1 mouse cellular context compared by ENCODE assay signal in genomic region chr16:75767250-75768002, GRCm38 (mm10).
TF ChIP-seq lines count a peak whose summit lies in the region.

No protein-coding gene starts in this region.

TF ChIP-seq in CH12.LX, 34 proteins besides CTCF, POLR2A, EP300 and RAD21 (continued from another document):
- peak; percentile 64 for TF ChIP-seq SIN3A (IDR thresholded peaks at IDR 0.05; ENCODE audit: low read length)
- TF ChIP-seq MXI1 (IDR thresholded peaks at IDR 0.05; ENCODE audit: low read depth, low read length), result no peak; the same call in 1 of the 2 replicates
- TF ChIP-seq CHD1 (IDR thresholded peaks at IDR 0.05; ENCODE audit: low read depth, low read length), result peak; percentile 99
- no peak for TF ChIP-seq PAX5 (IDR thresholded peaks at IDR 0.05; ENCODE audit: low read length)
- no peak for TF ChIP-seq NRF1 (IDR thresholded peaks at IDR 0.05; ENCODE audit: low read depth, low read length)
- TF ChIP-seq TBP (conservative IDR thresholded peaks at IDR 0.05; ENCODE audit: low read depth, low read length), result peak; percentile 88
- TF ChIP-seq JUND (conservative IDR thresholded peaks at IDR 0.05; ENCODE audit: low read depth, low read length), result peak; percentile 5; the same call in 1 of the 2 replicates
